In the genomic region with DNA sequence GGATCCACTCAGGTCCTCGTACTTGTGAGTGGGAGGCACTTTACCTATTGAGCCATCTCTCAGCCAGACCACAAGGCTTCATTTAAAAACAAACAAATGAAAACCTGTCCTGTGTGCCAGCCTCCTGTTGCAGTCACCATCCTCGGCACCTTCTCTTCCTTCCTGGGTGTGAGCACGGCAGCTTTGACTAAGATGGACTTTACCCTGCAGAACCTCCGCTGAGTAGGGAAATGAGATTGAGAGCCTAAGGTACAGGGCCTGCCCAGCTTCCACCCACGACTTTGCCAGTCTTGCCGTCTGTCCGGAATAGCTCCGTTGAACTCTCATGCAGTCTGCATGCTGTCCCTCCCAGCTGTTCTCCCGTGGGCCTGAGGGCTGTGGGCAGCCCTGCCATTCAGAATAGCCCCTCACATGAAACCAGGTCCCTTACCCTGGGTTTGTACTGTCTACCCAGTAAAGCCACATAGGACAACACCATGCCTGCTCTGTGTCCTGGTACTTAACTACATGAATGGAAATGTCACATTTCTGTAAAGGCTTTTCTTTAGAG, we compare ENCODE assay signal across 27 mouse cellular contexts. TPM values are rescaled to one million over a fixed set of nuclear protein-coding genes. Genes with fewer than 3 reads are reported as not detected.
A peak's percentile ranks its signal among the peaks of the same experiment; 100 is the strongest.
DNase-seq lines count a peak whose midpoint lies in the region; ATAC-seq and TF ChIP-seq lines count a peak whose summit lies in the region.
"Had no signal": no experiment of that assay in that cellular context is flagged by ENCODE, and none has a peak within 500 bp of the region (broad histone marks: within the 10 kb centered on the region; RNA-seq: fewer than 3 reads in every experiment).

No protein-coding gene starts in this region.

- H3K9me3 ChIP-seq in liver, postnatal 0 days (ENCODE audit: low read length), result no peaks in the 10 kb centered on the region
- H3K9me3 ChIP-seq in midbrain, embryonic 16.5 days (replicated peaks; ENCODE audit: control insufficient read depth, low read length, poor library complexity, severe bottlenecking), result no peaks in the 10 kb centered on the region
- H3K9me3 ChIP-seq: limb, embryonic 10.5 days; liver, embryonic 13.5 days; lung, embryonic 15.5 days had no signal

- H3K4me1 ChIP-seq in liver, postnatal 0 days (ENCODE audit: insufficient read depth), result peaks cover 18% of the 10 kb centered on the region
- H3K4me1 ChIP-seq in midbrain, embryonic 16.5 days (ENCODE audit: control insufficient read depth, insufficient read depth, low read length), result peaks cover 8% of the 10 kb centered on the region

- intact Hi-C loops in gastrocnemius, adult 2 months (cut with DNase I), result no loop called here
- intact Hi-C loops in gastrocnemius, postnatal 14 days (cut with DNase I; ENCODE audit: low total_unique reads), result no loop called here

- H3K4me2 ChIP-seq in liver, postnatal 0 days (ENCODE audit: low read depth, low read length), result peak overlapping the region; percentile 26; the same call in 1 of the 2 replicates
- no peak overlapping the region for H3K4me2 ChIP-seq in midbrain, embryonic 16.5 days (ENCODE audit: low read length)
- H3K4me2 ChIP-seq: liver, embryonic 13.5 days; lung, embryonic 15.5 days had no signal

- no peak for DNase-seq in gastrocnemius, adult 2 months
- no peak for DNase-seq in gastrocnemius, postnatal 14 days
- peak; percentile 12 for DNase-seq in liver, postnatal 0 days
- DNase-seq in liver, result no peak
- peak; percentile 70 for DNase-seq in large intestine, adult 2 months (ENCODE audit: low read depth, low spot score)
- no peak for DNase-seq in layer of hippocampus, adult 2 months (ENCODE audit: low spot score in 2 of 2)
- no peak for DNase-seq in gastrocnemius, postnatal 25 days
- DNase-seq: adrenal gland, postnatal 10 days; cerebellum, adult 11 months; cerebellum, postnatal 25 days; embryo, embryonic 11 days; heart, postnatal 10 days; liver, embryonic 13.5 days; lung, postnatal 4 days; retina, postnatal 1 day; right cerebral cortex, postnatal 4 days; thymus, adult 18-20 months; thymus, postnatal 4 days had no signal

- no peak for TF ChIP-seq EP300 in liver, postnatal 0 days (IDR thresholded peaks at IDR 0.05; ENCODE audit: low read depth)

- peak overlapping the region; percentile 61; the same call in 1 of the 2 replicates for H3K4me3 ChIP-seq in gastrocnemius, adult 2 months
- H3K4me3 ChIP-seq in liver, postnatal 0 days (ENCODE audit: low read depth, low read length), result no peak overlapping the region
- no peak overlapping the region for H3K4me3 ChIP-seq in layer of hippocampus, adult 2 months
- no peak overlapping the region for H3K4me3 ChIP-seq in midbrain, embryonic 16.5 days (ENCODE audit: low read depth, low read length)
- H3K4me3 ChIP-seq: limb, embryonic 10.5 days; liver, embryonic 13.5 days; lung, embryonic 15.5 days had no signal

- H3K36me3 ChIP-seq in liver, postnatal 0 days (replicated peaks; ENCODE audit: insufficient read depth, low read length), result peaks cover 19% of the 10 kb centered on the region; the same call in 1 of the 2 replicates
- peaks cover 2% of the 10 kb centered on the region; the same call in 1 of the 2 replicates for H3K36me3 ChIP-seq in midbrain, embryonic 16.5 days (ENCODE audit: control insufficient read depth, insufficient read depth, low read length)
- H3K36me3 ChIP-seq: lung, embryonic 15.5 days had no signal

- H3K9ac ChIP-seq in liver, postnatal 0 days (replicated peaks), result no peak overlapping the region
- H3K9ac ChIP-seq in midbrain, embryonic 16.5 days (ENCODE audit: low read depth, low read length), result no peak overlapping the region
- H3K9ac ChIP-seq: liver, embryonic 13.5 days; lung, embryonic 15.5 days had no signal

- ATAC-seq in liver, postnatal 0 days, result no peak
- no peak for ATAC-seq in midbrain, embryonic 16.5 days
- ATAC-seq: activated CD4-positive, CD25-positive, alpha-beta regulatory T cell, adult 4 months; CD4-positive, CD25-positive, alpha-beta regulatory T cell, adult 4 months; forebrain, embryonic 16.5 days; inflammation-experienced regulatory T-cells, adult 6 months had no signal

- TF ChIP-seq CTCF in gastrocnemius, adult 2 months (IDR thresholded peaks at IDR 0.05), result no peak
- TF ChIP-seq CTCF in liver, postnatal 0 days (IDR thresholded peaks at IDR 0.05; ENCODE audit: low read depth), result no peak
- TF ChIP-seq CTCF in layer of hippocampus, adult 2 months (conservative IDR thresholded peaks at IDR 0.05), result no peak

- H3K27me3 ChIP-seq in liver, postnatal 0 days (ENCODE audit: insufficient read depth, low read length), result no peaks in the 10 kb centered on the region
- H3K27me3 ChIP-seq in midbrain, embryonic 16.5 days (ENCODE audit: control insufficient read depth, insufficient read depth, low read depth, low read length), result no peaks in the 10 kb centered on the region
- H3K27me3 ChIP-seq: liver, embryonic 13.5 days; lung, embryonic 15.5 days had no signal

- peak overlapping the region; percentile 89 for H3K27ac ChIP-seq in gastrocnemius, adult 2 months
- peak overlapping the region; percentile 66 for H3K27ac ChIP-seq in liver, postnatal 0 days (ENCODE audit: low read depth)
- no peak overlapping the region for H3K27ac ChIP-seq in layer of hippocampus, adult 2 months
- H3K27ac ChIP-seq in midbrain, embryonic 16.5 days (ENCODE audit: low read length), result no peak overlapping the region
- H3K27ac ChIP-seq: limb, embryonic 10.5 days; liver, embryonic 13.5 days; lung, embryonic 15.5 days had no signal

- 64% methylated on average over 9 of the region's 9 CpGs for WGBS in liver, postnatal 0 days (ENCODE audit: insufficient replicate concordance)
- 39% methylated on average over 9 of the region's 9 CpGs for WGBS in large intestine, adult 2 months
- 89% methylated on average over 9 of the region's 9 CpGs for WGBS in midbrain, embryonic 16.5 days

RNA-seq across cellular contexts. Expression of a gene that starts 5.5 kb away (rescaled TPM):
- 100 to 1,000 TPM in 1 of 2 experiments, 10 to 100 TPM in 1; 78.9 to 103 TPM for total RNA-seq in gastrocnemius, adult 2 months (2021)
- total RNA-seq in gastrocnemius, postnatal 14 days (2021), result 10 to 100 TPM; 67.6 to 94.0 TPM
- polyA plus RNA-seq in liver, postnatal 0 days (2015; fragmentation: Nextera tagmentation; extraction: Ambion mirVana), result 37.0 and 44.4 TPM in 2 replicates
- polyA plus RNA-seq in large intestine, adult 2 months (2012; rRNA removed), result 23.2 and 30.1 TPM in 2 replicates
- 10 to 100 TPM; 29.1 to 30.8 TPM for total RNA-seq in layer of hippocampus, adult 2 months (2021)
- 13.9 and 15.0 TPM in 2 replicates for polyA plus RNA-seq in midbrain, embryonic 16.5 days (2015; fragmentation: Nextera tagmentation; extraction: Ambion mirVana)
- total RNA-seq in gastrocnemius, postnatal 25 days (2021), result 10 to 100 TPM; 76.5 to 78.1 TPM

RNA-seq across cellular contexts. Expression of a gene that starts 33.7 kb away (rescaled TPM):
- 10 to 100 TPM in 1 of 2 experiments, 1 to 10 TPM in 1; 9.3 to 19.7 TPM for total RNA-seq in gastrocnemius, adult 2 months (2021)
- total RNA-seq in gastrocnemius, postnatal 14 days (2021), result 1 to 10 TPM; 3.9 to 5.1 TPM
- polyA plus RNA-seq in liver, postnatal 0 days (2015; fragmentation: Nextera tagmentation; extraction: Ambion mirVana), result 138 and 168 TPM in 2 replicates
- 55.2 and 117 TPM in 2 replicates for polyA plus RNA-seq in large intestine, adult 2 months (2012; rRNA removed)
- 1 to 10 TPM in 1 of 2 experiments, under 1 TPM in 1; 0.18 to 1.3 TPM for total RNA-seq in layer of hippocampus, adult 2 months (2021)
- polyA plus RNA-seq in midbrain, embryonic 16.5 days (2015; fragmentation: Nextera tagmentation; extraction: Ambion mirVana), result 0.45 TPM in 2 replicates
- 10 to 100 TPM in 1 of 2 experiments, 1 to 10 TPM in 1; 9.9 to 14.8 TPM for total RNA-seq in gastrocnemius, postnatal 25 days (2021)
- total RNA-seq: midbrain, postnatal 0 days had no signal

RNA-seq across cellular contexts. Expression of a gene that starts 46.3 kb away (rescaled TPM):
- not detected for total RNA-seq in gastrocnemius, adult 2 months (2021)
- under 1 TPM; 0.33 to 0.59 TPM for total RNA-seq in gastrocnemius, postnatal 14 days (2021)
- 0.14 TPM in 1 of 2 replicates, not detected in the other for polyA plus RNA-seq in liver, postnatal 0 days (2015; fragmentation: Nextera tagmentation; extraction: Ambion mirVana)
- polyA plus RNA-seq in large intestine, adult 2 months (2012; rRNA removed), result 0.63 and 0.90 TPM in 2 replicates
- 100 to 1,000 TPM in 1 of 2 experiments, 10 to 100 TPM in 1; 99.0 to 104 TPM for total RNA-seq in layer of hippocampus, adult 2 months (2021)
- polyA plus RNA-seq in midbrain, embryonic 16.5 days (2015; fragmentation: Nextera tagmentation; extraction: Ambion mirVana), result 65.7 and 85.9 TPM in 2 replicates
- under 1 TPM; 0.13 to 0.18 TPM for total RNA-seq in gastrocnemius, postnatal 25 days (2021)
- total RNA-seq: heart, adult 18-20 months; heart, postnatal 10 days had no signal
- polyA plus RNA-seq: activated CD4-positive, CD25-positive, alpha-beta regulatory T cell, adult 4 months; CD4-positive, CD25-positive, alpha-beta regulatory T cell, adult 4 months; inflammation-experienced regulatory T-cells, adult 6 months had no signal

RNA-seq across cellular contexts. Expression of a gene that starts 55.9 kb away (rescaled TPM):
- total RNA-seq in gastrocnemius, adult 2 months (2021), result 100 to 1,000 TPM; 132 to 151 TPM
- total RNA-seq in gastrocnemius, postnatal 14 days (2021), result 100 to 1,000 TPM; 158 to 164 TPM
- polyA plus RNA-seq in liver, postnatal 0 days (2015; fragmentation: Nextera tagmentation; extraction: Ambion mirVana), result 101 and 104 TPM in 2 replicates
- polyA plus RNA-seq in large intestine, adult 2 months (2012; rRNA removed), result 92.3 and 106 TPM in 2 replicates
- total RNA-seq in layer of hippocampus, adult 2 months (2021), result 100 to 1,000 TPM; 315 to 337 TPM
- polyA plus RNA-seq in midbrain, embryonic 16.5 days (2015; fragmentation: Nextera tagmentation; extraction: Ambion mirVana), result 860 and 970 TPM in 2 replicates
- total RNA-seq in gastrocnemius, postnatal 25 days (2021), result 100 to 1,000 TPM; 139 to 145 TPM

Comparison
In these comparisons a context has a peak if more than half of its experiments do, and no peak if none do; other contexts are left out.
1. DNase-seq: peak in liver, postnatal 0 days (single experiment) and large intestine, adult 2 months (single experiment); none in gastrocnemius, adult 2 months (single experiment), gastrocnemius, postnatal 14 days (single experiment), liver (single experiment), layer of hippocampus, adult 2 months (0 of 2) and gastrocnemius, postnatal 25 days (single experiment).
2. H3K27ac ChIP-seq: peak in gastrocnemius, adult 2 months (single experiment) and liver, postnatal 0 days (single experiment); none in layer of hippocampus, adult 2 months (single experiment) and midbrain, embryonic 16.5 days (single experiment).
3. RNA of a gene that starts 46.3 kb away (total RNA-seq): 99.0 to 104 TPM in layer of hippocampus, adult 2 months; 0.33 to 0.59 TPM in gastrocnemius, postnatal 14 days, 0.13 to 0.18 TPM in gastrocnemius, postnatal 25 days and not detected in gastrocnemius, adult 2 months; every median in the first group is over 10 times any median in the second.